Mouse (Mus musculus) right cerebral cortex, adult 2 months (tissue): ENCODE measurements around the gene Clgn.
A peak's percentile ranks its signal among the peaks of the same experiment; 100 is the strongest.
"Not testable (repeated sequence)": the region's sequence is repeated elsewhere in the genome, so short reads cannot be mapped to it uniquely, and the experiment has no call there.

Experiments
- DNase-seq, 2 experiments: peaks; one replicate each; pipeline ENCODE4 v3.0.0; 2021 to 2022; ENCODE audit warnings: low spot score in 2 of 2

Gene Clgn

DNA sequence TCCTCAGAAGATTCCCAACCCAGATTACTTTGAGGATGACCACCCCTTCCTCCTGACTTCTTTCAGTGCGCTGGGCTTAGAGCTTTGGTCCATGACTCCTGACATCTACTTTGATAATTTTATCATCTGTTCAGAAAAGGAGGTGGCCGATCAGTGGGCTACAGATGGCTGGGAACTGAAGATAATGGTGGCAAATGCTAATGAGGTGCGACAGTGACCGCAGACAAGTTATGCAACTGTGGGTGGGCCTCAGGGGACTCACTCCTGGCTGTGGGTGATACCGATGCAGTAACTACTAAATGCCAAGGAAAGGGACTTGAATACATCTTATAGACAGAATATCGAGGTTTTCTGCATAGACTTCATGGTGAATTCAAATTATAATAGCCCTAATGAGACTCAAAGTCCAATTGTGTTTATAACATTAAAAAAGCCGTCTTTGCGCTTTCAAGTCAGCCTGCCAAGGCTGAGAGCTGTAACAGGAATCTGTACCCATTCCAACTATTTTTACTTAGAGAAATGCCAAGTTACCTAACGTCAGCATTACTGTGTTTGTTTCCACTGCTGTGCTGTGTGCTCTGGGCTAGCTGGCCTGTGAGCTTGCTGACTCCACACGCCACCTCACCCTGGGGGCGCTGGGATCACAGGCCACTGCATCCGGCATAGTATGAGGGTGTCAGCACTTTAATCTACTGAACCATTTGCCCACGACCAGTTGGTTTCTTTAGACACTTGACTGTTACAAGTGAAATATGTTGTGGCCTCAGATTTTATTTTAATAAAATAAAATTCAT, 33.6 kb downstream of the Clgn start:
- no peak for DNase-seq

- DNase-seq: no peak
Measured at GRCm38 (mm10) chr8:83425202-83425601, 35.5 kb downstream of the Clgn start.

GRCm38 (mm10) chr8:83426104-83426759, 36.6 kb downstream of the Clgn start:
- DNase-seq: no peak

DNA sequence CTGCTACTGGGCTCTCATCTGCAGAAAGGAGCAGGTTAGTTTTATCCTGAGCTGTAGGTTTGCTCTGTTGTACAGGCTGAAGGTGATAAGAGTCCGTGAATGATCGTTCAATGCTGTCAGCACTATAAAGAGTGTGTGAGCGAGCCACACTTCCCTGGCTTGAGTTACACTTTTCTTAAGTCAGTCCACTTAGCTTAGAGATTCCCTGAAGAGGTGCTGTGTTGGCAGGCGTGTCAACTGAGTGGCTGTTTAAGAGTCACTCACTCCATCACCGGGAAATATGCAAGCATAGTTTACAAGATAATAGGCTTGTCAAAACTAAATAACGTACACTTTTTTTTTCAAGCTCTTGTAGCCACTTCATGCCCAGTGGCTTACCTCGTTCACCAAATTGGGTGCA, 37.3 kb downstream of the Clgn start:
- no peak for DNase-seq

- DNase-seq: not testable (repeated sequence)
Measured at GRCm38 (mm10) chr8:83428621-83429020, 39.0 kb downstream of the Clgn start.

- no peak for DNase-seq
Measured at GRCm38 (mm10) chr8:83429071-83429524, 39.4 kb downstream of the Clgn start.

GRCm38 (mm10) chr8:83437077-83437476, 47.4 kb downstream of the Clgn start:
- DNase-seq: no peak

GRCm38 (mm10) chr8:83441656-83442242, 52.1 kb downstream of the Clgn start:
- DNase-seq: peak; percentile 29 to 53

GRCm38 (mm10) chr8:83442243-83443051, 52.8 kb downstream of the Clgn start:
- peak; percentile 93 to 95 for DNase-seq

GRCm38 (mm10) chr8:83443052-83443400, 53.4 kb downstream of the Clgn start:
- DNase-seq: no peak

DNA sequence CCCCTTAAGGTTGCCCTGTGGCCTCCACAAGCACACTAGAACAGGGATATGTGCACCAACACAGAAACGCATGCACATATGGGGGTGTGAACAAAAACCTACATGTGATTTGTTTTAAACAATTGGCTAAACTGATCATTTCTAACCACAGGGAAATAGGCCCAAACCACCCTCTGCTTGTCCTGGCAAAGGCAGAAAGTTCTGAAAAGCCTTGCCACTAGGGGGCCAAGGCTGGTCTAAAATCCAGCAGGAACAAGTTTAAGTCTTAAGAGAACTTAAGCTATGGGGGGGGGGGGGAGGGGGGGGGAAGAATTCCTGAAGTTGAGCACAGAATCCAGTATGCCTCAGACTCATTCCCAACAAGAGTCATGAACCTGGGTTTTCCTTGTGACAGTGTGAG, 60.3 kb downstream of the Clgn start:
- DNase-seq: no peak

DNA sequence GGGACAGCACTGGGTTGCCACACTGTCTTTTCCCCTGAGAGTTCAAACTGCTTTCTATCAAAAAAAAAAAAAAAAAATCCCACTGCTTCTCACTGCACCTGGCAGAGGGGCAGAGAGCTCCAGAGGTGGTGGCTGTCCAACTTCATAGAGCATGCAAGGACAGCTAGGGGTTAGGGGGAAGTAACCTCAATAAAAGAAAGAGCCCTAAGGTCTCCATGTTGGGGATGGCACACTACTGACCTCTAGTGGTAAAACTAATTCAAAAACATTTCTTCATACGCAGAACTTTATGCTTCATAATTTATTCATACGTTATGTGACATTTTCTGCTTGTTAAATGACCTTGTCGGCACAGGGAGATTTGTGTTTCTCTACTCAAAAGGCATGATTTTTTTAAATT, 61.4 kb downstream of the Clgn start:
- DNase-seq: no peak

DNA sequence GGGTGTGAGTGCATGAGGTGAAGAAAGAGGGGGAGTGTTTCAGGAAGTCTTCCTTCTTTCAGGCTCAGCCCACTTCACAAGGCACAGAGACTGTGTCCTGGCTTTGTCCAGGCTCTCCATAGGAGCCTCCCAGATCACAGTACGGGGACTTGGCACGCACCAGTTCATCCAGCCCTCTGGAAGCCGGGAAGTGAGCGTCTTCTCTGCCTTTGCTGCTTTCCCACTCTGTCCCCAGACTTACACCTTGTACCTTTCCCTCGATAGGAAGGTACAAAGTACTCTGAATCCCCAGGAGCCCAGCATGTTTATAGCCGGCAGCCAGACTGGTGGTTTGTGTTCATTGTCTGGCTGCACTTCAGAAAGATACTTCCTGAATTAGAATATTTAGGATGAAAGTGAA, 67.5 kb downstream of the Clgn start:
- no peak for DNase-seq

- no peak for DNase-seq
Measured at GRCm38 (mm10) chr8:83458222-83458621, 68.6 kb downstream of the Clgn start, which contains the start of gene Scoc. Gene Scoc, minus strand, starts transcription at chr8:83458391.

DNA sequence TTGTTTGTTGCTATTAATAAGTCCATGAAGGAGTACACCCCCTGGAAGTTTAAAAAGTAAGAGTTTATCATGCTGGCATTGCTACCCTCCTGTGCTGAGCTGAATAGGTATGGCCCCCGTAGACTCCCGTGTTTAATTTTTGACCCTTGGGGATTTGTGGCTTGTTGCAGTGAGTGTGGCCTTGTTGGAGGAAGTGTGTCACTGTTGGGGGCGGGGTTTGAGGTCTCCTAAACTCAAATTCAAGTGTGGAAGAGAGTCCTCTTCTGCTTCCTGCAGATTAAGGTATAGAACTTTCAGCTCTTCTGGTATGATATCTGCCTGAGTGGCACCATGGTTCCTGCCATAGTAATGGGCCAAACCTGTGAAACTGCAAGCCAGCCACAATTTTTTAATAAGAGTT, 69.9 kb downstream of the Clgn start:
- DNase-seq: no peak
